Mouse (Mus musculus): ENCODE results near the gene Plk3.

Gene Plk3

DNA sequence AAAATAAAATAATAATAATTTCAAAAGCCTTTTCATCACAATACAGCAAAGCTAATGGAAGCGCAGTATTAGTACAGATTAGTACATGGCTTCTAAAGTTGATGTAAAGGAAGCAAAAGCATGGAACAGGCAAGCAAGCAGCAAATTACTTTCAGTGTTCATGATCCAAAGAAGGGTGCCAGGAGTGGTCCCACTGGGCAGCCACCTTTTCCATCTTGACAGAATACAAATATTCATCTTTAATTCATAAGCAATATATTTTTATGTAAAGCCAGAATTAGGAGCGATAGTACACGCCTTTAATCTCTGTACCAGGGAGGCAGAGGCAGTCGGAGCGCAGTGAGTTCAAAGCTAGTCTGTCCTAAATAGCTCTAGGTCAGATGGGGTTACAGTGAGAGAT, 14.1 kb downstream of the Plk3 start:
- no peak for DNase-seq (ENCODE audit: low read depth, low spot score)

DNA sequence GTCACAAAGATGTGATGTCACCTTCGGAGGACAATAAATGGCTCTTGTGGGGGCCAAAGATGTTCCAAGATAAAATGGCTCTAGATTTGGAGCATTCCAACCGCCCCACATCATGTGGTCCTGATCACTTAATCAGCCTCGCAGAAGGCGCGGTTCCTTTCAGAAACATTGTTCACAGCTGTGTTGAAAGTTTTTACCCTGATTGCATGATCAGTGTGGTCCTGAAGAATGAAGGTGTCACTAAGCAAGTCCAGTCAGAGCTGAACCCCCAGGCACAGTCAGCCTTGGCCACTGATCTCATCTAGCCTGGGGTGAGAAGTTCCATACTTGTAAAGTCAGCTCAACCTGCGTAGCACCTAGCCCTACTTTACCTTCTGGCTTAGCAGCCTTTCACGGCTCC, 15.8 kb downstream of the Plk3 start:
- no peak for DNase-seq (ENCODE audit: low read depth, low spot score)

DNA sequence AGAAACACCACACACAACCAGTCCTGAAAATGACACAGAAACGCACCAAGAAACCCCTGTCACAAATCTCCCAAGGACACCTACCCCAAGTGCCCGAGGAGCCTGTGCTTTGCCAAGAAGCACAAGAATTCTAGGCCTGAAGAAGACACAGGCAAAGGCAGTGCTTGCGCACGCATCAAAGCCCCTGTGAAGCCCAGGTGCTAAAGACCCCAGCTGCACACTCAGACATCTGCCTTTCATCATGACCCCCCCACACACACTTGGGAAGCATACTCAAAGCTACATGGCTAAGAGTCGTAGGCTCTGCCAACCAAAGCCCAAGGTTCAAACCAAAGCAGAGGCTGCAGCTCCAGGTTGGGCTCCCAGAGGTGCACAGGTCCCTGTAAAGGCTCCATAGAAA, 18.2 kb downstream of the Plk3 start:
- no peak for DNase-seq (ENCODE audit: low read depth, low spot score)

DNA sequence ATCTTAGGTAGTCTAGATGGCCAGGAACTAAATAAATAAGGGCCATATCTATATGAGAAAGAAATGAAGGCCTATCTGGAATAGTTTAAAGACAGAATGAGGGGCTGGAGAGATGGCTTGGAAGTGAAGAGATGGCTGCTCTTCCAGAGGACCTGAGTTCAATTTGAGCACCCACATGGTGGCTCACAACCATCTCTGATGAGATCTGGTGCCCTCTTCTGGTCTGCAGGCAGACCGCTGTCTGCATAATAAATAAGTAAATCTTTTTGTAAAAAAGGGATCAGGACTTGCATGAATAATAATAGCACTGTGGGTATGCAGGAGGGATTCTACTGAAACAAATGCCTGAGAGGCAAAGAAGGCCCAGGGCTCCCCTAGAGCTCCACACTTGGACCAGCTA, 20.5 kb downstream of the Plk3 start:
- peak; percentile 37 for DNase-seq (ENCODE audit: low read depth, low spot score)

DNA sequence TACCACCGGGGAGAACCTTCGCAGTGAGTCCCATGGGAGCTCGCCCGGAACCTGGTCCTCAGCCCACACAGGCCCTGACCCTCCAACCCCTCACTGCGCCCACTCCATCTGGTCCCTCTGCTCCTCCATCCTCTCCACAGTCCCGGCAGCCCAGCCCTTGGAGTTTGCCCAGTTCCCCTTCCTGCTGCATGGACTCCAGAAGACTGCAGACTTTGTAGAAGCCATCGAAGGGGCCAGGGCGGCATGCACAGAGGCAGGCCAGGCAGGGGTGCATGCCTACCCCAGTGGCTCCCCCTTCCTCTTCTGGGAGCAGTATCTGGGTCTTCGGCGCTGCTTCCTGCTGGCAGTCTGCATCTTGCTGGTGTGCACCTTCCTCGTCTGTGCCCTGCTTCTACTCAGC, 22.8 kb downstream of the Plk3 start:
- no peak for DNase-seq (ENCODE audit: low read depth, low spot score)

DNA sequence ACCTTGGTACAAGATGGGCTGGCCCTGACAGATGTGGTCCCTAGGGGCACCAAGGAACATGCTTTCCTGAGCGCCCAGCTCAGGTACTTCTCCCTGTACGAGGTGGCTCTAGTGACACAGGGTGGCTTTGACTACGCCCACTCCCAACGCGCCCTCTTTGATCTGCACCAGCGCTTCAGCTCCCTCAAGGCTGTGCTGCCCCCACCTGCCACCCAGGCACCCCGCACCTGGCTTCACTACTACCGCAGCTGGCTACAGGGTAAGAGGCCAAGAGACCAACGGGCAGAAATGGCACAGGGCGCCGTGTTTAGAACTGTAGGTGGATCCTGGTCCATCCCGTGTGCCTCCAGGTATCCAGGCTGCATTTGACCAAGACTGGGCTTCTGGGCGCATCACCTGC, 23.5 kb downstream of the Plk3 start:
- peak; percentile 54 for DNase-seq (ENCODE audit: low read depth, low spot score)

DNA sequence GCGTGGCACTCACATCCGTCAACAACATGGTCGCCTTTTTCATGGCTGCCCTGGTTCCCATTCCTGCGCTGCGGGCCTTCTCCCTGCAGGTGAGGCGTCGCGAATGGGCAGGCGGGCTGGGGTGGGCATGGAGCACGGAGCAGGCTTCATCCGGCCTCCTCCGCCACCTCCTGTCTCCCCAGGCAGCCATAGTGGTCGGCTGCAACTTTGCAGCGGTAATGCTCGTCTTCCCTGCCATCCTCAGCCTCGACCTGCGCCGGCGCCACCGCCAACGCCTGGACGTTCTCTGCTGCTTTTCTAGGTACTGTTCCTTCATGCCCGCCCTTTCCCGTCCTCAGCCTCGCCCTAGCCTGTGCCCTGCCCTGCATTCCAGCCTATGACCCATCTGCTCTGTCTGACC, 24.4 kb downstream of the Plk3 start:
- no peak for DNase-seq (ENCODE audit: low read depth, low spot score)

DNA sequence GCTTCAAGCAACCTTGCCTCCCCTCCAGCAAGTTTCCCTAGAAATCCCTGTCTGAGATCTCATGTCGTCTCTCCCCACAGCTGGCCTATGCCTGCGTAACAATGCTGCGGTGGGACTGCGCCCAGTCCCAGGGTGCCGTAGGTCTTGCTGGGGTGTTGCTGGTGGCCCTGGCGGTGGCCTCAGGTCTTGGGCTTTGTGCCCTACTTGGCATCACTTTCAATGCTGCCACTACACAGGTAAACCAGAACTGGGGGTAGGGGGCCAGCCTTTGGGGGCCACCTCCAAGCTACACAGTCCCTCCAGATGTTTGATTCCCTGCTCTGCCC, 25.3 kb downstream of the Plk3 start:
- no peak for DNase-seq (ENCODE audit: low read depth, low spot score)

DNA sequence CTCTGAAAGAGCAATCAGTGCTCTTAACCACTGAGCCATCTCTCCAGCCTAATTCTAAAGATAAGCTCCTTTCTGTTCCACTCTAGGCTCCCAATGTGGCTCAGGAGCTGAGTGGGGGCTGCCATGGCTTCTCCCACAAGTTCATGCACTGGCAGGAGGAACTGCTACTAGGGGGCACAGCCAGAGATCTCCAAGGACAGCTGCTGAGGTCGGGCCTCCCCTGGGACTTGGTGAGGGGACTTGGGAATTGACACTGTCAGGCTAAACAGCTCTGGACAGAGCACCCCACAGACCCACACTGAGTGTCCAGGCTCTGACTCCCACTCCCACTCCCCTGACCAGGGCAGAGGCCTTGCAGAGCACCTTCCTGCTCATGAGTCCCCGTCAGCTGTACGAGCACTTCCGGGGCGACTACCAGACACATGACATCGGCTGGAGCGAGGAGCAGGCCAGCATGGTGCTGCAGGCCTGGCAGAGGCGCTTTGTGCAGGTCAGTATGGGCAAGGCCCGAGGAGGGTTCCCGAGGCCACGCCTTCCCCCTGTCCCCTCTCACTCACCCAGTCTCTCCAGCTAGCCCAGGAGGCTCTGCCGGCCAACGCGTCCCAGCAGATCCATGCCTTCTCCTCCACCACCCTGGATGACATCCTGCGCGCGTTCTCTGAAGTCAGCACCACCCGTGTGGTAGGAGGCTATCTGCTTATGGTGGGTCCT, 25.8 kb downstream of the Plk3 start:
- DNase-seq (ENCODE audit: low read depth, low spot score): no peak

DNA sequence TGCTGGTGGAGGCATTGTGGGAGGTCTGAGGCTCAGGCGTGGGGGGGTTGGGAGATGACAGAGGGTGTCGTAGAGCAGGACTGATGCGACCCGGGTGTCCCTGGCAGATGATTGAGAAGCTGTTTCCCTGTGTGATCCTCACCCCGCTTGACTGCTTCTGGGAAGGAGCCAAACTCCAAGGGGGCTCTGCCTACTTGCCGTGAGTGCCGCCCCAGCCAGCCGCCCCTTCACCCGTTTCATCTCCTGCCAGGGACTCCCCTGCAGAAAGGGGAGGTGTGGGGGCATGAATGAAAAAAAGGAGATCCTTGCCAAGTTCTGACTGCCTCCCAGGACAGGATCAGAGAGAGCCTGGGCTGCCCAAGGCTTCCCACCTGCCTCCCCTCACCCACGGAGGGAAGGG, 28.6 kb downstream of the Plk3 start:
- DNase-seq (ENCODE audit: low read depth, low spot score): no peak

DNA sequence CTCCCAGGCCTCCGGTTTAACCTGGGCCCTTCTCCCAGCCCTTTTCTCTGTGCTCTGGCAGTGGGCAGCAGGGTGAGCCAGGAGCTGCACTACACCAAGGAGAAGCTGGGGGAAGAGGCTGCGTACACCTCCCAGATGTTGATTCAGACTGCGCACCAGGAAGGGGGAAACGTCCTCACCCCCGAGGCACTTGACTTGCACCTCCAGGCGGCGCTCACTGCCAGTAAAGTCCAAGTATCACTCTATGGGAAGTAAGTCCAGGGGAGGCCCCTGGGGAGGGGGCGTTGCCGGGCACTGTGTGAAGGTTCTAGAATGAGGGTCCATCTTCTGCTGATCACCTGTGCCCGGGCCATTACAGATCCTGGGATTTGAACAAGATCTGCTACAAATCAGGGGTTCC, 29.1 kb downstream of the Plk3 start:
- DNase-seq (ENCODE audit: low read depth, low spot score): no peak

DNA sequence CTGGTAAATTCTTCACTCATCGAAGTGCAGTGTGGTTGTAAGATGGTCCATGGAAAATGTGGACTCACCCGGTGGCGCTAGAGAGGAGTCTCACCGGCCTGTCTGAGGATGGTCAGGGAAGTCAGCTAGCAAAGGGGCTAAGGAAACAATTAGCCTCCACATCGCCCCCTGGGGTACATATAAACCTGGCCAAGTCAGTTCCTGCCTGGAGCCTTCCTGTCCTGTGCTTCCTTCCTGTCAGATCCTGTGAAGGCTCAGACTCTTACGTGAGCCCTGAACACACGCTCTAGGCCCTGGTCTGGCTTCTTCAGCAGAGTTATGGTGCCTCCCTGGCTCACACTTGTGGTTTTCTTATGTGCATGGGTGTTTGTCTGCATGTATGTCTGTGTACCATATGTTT, 32.5 kb downstream of the Plk3 start:
- peak; percentile 42 for DNase-seq (ENCODE audit: low read depth, low spot score)

DNA sequence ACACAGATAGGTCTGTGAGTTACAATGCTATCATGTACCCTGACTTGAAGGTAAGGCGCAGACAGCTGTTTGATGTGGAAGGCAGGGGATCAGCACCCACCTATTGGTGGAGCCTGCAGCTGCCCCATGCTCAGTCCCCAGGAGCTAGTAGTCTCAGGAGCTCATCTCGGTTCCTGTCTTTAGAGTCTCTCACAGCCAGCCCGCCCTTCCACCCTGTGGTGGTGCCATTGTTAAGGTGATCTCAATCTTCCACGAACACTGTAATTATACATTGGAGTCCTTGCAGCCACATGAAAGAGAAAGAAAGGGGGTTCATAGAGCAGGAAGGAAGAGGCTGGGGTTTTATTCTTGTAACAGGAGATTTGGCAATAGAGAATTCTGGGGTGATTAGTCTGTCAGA, 33.7 kb downstream of the Plk3 start:
- DNase-seq (ENCODE audit: low read depth, low spot score): no peak

DNA sequence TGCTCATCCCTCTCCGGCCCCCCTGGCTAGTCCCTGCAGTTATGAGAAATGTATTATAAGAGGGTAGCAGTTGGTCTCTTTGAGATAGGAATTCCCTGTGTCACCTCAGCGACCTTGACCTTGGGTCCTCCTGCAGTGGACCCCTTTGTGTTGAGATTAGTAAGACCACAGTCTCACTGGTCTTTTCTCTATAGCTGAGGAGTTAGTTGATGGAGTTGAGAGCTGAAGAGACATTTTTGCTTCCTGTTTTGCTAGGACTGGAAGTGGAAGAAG, 35.1 kb downstream of the Plk3 start:
- no peak for DNase-seq (ENCODE audit: low read depth, low spot score)

DNA sequence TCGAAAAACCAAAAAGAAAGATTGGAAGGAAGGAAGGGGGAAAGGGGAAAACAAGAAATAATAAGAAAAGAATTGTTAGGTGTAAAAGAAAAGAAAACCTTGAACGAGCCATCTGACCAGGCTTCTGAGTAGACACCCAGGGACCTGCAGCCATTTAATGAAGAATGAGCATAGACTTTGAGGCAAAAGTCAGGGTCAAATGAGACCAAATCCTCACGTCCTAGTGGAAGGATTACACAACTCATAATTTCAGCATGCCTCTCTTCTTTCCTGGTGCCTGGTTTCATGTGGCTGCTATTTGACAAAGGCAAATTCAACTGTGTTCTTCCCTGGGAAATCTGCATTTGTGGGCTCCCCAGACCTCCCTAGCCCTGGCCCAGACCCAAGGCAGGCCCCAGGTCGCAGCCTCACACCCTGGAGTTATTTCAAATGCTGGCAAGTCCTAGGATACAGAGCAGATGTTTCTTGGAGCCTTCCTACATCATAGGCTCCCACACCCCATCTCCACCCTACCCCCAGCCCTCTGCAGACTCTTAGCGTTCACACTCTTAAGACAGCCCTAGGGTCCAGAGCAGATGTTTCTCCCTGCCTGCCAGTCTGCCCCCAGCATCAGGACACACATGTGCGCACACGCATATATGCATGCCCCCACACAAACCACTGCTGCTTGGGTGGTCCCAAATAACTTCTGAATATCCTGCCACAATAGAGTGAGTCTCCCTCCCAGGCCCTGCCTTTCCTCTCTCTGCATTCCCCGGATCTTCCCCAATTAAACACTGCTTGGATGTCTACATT, 35.6 kb downstream of the Plk3 start:
- no peak for DNase-seq (ENCODE audit: low read depth, low spot score)

DNA sequence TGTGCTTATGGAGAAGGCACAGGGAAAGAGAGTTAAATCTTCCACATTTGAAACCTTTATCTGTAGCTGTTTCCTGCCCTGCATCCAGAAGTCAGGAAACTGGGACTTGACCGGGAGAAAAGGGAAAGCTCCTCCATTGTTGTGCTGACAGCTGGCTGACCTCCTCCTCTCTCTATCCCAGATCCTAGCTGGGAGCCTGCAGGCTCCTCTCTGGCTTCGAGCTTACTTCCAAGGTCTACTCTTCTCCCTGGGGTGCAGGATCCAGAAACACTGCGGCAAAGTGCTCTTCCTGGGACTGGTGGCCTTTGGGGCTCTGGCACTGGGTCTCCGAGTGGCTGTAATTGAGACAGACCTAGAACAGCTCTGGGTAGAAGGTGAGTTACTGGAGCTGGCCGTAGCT, 37.1 kb downstream of the Plk3 start:
- DNase-seq (ENCODE audit: low read depth, low spot score): no peak

DNA sequence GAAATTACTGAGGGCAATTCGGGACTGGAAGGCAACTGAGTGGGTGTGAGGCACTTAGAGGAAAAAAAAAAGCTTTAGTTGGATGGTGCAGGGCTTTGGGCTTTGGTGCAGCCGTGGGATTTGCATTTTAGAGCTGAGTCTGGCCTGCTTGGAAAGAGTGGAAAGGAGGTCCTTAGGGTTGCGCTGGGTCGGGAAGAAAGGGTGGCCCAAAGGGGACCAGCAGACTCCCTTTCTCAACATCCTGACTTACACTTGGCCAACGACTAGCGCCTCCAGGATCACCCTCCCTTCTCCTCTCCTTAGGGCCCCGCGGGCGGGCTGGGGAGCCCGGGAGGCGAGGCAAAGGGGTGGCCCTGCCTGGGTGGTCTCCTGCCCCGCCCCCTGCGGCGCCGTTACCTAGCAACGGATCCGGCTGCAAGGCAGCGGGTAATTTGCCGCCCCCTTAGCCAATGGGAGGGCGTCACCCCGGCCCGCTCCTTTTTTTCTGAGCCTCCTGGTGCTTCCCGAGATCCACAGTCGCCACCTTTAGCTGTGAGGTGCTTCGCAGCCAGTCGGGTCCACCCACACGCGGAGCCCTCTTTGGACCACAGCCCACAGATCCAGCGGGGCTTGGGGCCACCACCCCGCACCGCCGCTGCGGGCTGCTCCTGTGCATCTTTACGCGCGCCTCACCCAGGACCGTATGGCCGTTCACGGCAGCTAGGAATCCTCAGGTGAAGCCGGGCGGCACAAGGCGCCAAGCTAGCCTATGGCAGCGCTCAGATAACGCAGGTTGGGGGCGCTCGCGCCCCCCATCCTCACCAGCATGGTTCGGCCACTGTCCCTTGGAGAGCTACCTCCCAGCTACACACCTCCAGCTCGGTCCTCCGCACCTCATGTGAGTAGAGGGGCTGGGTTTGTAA, 38.0 kb downstream of the Plk3 start, which contains the start of gene Ptch2:
Gene Ptch2 (plus strand): TSS at position 525 of the 902 bp plus-strand sequence.
- no peak for DNase-seq (ENCODE audit: low read depth, low spot score)

DNA sequence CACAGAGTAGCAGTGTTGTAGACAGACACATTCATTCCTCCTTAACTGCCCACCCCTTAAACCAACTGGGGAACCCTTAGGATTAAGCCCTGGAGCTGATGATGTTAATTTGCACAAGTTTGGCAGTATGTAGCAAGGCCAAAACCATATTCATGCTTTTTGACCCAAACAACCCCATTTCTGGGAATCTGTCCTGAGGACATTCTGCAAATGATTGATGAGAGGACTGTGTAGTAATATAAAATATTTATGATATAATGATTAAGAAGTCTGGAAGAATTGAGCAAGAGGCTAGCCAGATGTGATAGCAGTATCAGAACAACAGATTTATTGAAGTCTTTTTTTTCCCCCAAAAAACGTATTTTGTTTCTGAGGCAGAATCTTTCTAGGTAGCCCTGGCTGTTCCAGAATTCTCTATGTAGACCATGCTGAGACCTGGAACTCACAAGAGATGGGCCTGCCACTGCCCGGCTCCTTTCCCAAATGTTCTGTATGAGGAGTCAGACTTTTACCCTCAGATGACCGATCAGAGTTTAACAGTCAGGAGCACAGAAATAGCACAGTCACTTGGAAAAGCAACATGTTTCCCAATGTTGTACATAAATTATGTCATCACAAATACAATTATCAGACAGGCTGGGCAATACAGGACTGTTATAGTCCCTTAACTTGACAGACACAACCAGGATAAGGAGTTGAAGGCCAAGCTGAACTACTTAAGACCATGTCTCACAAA, 39.0 kb downstream of the Plk3 start:
- DNase-seq (ENCODE audit: low read depth, low spot score): no peak

DNA sequence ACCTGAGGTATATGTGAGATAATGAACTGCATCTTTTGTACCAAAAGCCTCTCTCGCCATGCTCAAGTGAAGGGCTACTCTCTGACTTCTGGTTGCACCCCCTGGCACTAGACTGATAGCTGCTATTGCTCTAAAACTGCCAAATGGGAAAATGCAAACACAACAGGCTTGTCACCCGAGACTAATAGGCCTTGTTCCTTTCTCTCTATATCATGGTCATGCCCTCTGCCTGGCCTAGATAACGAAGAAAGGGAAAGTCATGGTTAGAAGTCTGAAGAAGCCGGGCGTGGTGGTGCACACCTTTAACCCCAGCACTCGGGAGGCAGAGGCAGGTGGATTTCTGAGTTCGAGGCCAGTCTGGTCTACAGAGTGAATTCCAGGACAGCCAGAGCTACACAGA, 43.2 kb downstream of the Plk3 start:
- no peak for DNase-seq (ENCODE audit: low read depth, low spot score)

DNA sequence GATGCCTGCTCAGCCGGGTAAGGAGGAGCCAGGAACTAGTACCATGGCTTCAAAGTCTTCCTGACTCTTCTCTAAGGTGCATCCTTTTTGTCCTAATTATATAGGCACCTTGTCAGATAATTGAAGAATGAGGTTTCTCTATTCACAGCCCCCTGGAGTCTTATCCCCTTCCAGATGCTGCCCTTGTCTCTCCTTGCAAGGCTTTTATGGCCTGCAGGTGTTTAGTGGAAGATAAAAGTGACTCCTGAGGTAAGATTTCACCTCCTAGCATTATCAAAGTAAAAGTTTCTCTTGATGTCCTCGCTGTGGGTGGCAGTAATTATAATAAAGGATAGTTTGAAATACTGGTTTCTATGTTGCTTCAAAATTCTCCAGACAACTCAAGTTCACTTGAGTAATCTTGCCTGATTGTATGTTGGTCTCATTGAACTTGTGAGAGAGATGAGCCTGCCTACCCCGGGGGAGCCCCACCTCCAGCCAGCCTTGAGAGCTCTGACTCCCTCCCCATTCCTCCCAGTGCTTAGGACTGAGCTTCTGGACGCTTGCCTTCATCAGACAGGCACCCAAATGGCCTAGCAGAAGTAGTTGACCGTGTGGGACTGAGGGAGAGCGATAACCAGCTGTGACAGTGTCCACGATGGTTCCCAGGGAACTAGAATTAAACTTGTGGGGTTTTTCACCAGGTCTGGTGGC, 45.7 kb downstream of the Plk3 start:
- no peak for DNase-seq (ENCODE audit: low read depth, low spot score)
